Mouse (Mus musculus): Measurements from ENCODE around the gene Gpr19.

DNA sequence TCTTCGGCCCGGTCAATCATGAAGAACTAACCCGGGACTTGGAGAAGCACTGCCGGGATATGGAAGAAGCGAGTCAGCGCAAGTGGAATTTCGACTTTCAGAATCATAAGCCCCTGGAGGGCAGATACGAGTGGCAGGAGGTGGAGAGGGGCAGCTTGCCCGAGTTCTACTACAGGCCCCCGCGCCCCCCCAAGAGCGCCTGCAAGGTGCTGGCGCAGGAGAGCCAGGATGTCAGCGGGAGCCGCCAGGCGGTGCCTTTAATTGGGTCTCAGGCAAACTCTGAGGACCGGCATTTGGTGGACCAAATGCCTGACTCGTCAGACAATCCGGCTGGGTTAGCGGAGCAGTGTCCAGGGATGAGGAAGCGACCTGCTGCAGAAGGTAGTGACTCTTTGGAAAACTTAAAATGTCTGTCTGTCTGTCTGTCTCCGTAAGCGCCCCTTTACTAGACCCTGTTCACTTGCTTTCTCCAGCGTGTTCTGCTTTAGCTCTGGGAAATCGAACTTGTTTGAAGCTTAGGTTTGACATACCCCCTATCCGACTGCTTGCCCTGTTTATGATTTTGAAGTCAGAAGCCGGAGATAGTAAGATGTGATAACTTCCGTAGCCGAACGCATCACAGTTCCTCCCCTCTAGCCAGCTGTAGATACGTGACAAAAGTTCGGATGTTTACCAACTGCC is 22.8 kb upstream of the Gpr19 start:
- TF ChIP-seq CTCF (IDR thresholded peaks at IDR 0.05; ENCODE audit: low read depth, low read length) (no peak), EP300 (IDR thresholded peaks at IDR 0.05; ENCODE audit: insufficient read depth, low read depth, low read length) (no peak)
